Mouse (Mus musculus) forebrain, postnatal 0 days (tissue): ENCODE data around the gene Col1a2. TPM values are rescaled to one million over a fixed set of nuclear protein-coding genes. Genes with fewer than 3 reads are reported as not detected.

Experiments
- ATAC-seq: fragments of 200-750 bp; cut with Nextera tagmentation; 2 replicates; pipeline ENCODE4 v1.8.0; 2017; ENCODE audit warnings: mild to moderate bottlenecking, moderate library complexity
- DNase-seq: peaks from one replicate; pipeline ENCODE4 v3.0.0-alpha.2; 2015
- H3K27ac ChIP-seq: fragments of 300-500 bp; sonication (generic); 2 replicates; pipeline ENCODE4 v1.5.1; 2014; ENCODE audit warnings: low read depth, mild to moderate bottlenecking, antibody characterized with exemption, low read length, moderate library complexity, mixed read lengths
- H3K27me3 ChIP-seq: fragments of 300-500 bp; sonication (generic); 2 replicates; pipeline ENCODE4 v1.6.1; 2014; ENCODE audit warnings: mild to moderate bottlenecking, low read length, mixed read lengths; ENCODE audit not compliant: insufficient read depth
- H3K36me3 ChIP-seq: fragments of 300-500 bp; sonication (generic); 2 replicates; pipeline ENCODE4 v1.6.1; 2014; ENCODE audit warnings: mild to moderate bottlenecking, moderate library complexity; ENCODE audit not compliant: insufficient read depth
- H3K4me1 ChIP-seq: fragments of 300-500 bp; sonication (generic); 2 replicates; pipeline ENCODE4 v1.6.1; 2014; ENCODE audit warnings: antibody characterized with exemption; ENCODE audit not compliant: insufficient read depth
- H3K4me2 ChIP-seq: fragments of 300-500 bp; sonication (generic); 2 replicates; pipeline ENCODE4 v1.6.1; 2014; ENCODE audit warnings: low read depth, mild to moderate bottlenecking, moderate library complexity
- H3K4me3 ChIP-seq: fragments of 300-500 bp; sonication (generic); 2 replicates; pipeline ENCODE4 v1.5.1; 2014; ENCODE audit warnings: low read depth, low read length, mixed read lengths
- H3K9ac ChIP-seq: fragments of 300-500 bp; sonication (generic); 2 replicates; pipeline ENCODE4 v1.6.1; 2014; ENCODE audit warnings: mild to moderate bottlenecking
- H3K9me3 ChIP-seq: fragments of 300-500 bp; sonication (generic); 2 replicates; pipeline ENCODE4 v1.6.1; 2016; ENCODE audit warnings: low read length
- CTCF ChIP-seq: sonication (generic); IDR thresholded peaks from 2 replicates; pipeline ENCODE4 v1.5.1; 2016; ENCODE audit warnings: antibody characterized with exemption, control low read depth, low read depth
- WGBS: fragments of 180-500 bp; shearing (Covaris S2); extraction: QIAGEN DNeasy Blood & Tissue Kit; methylation state at CpG from one replicate; pipeline ENCODE4 v1.1.7; 2014; 5-methylcytosine and 5-hydroxymethylcytosine counted together
- polyA plus RNA-seq: library from polyadenylated mRNA; unstranded; fragments of >200 nt; fragmentation: Nextera tagmentation; extraction: Ambion mirVana; gene quantifications from 2 replicates; pipeline ENCODE4 v1.2.1, GENCODE M21; 2015
- total RNA-seq: library from RNA; depleted of rRNA; stranded (reverse); fragments of >200 nt; gene quantifications from 2 replicates; pipeline ENCODE4 v1.2.3, GENCODE M21; 2014

Col1a2 gene
- total and polyA plus RNA-seq, 2 experiments from 2014 or later: 43.2 to 255 TPM

DNA sequence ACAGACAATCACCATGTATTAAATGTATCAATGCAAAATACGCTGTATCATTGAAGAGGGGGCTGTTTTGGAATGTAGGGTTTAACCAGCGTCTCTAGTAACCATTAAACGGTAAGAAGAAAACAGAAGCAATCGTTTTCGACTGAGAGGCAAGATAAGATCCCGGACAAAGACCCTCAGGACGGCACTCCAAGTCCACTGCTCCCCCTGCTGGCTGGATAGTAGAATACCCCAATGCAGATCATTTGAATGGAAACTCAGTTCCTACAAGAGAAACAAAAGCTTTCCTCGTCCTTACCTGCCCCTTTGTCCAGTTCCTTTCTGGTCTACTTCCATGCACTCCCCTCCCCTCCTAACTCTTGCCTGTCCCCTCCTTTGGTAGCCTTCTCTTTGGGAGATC is 41.1 kb downstream of the Col1a2 start:
- WGBS: 46% methylated on average over 8 of the region's 8 CpGs
- DNase-seq (peak; percentile 39), ATAC-seq (no peak)

GRCm38 (mm10) chr6:4548894-4549293 is 44.3 kb downstream of the Col1a2 start:
- Histone ChIP-seq H3K9ac (no peak overlapping the region), H3K4me3 (no peak overlapping the region), H3K9me3 (no peaks in the 10 kb centered on the region), H3K27me3 (no peaks in the 10 kb centered on the region), H3K27ac (no peak overlapping the region), H3K4me1 (no peaks in the 10 kb centered on the region), H3K4me2 (no peak overlapping the region), H3K36me3 (no peaks in the 10 kb centered on the region)
- no peak for ATAC-seq
- TF ChIP-seq CTCF: peak; percentile 45; the same call in 1 of the 2 replicates
- 74% methylated on average over 4 of the region's 4 CpGs for WGBS
- DNase-seq: no peak

More for the DNA sequence above, 41.1 kb downstream of the Col1a2 start:
- no peaks in the 10 kb centered on the region for H3K36me3 ChIP-seq
- H3K9ac ChIP-seq: no peak overlapping the region
- H3K9me3 ChIP-seq: no peaks in the 10 kb centered on the region
- no peak overlapping the region for H3K27ac ChIP-seq
- H3K4me2 ChIP-seq: no peak overlapping the region
- TF ChIP-seq CTCF: peak; percentile 71
- no peaks in the 10 kb centered on the region for H3K4me1 ChIP-seq
- no peaks in the 10 kb centered on the region for H3K27me3 ChIP-seq
- no peak overlapping the region for H3K4me3 ChIP-seq

GRCm38 (mm10) chr6:4549846-4550548 is 45.4 kb downstream of the Col1a2 start:
- Histone ChIP-seq H3K9ac (no peak overlapping the region), H3K27me3 (no peaks in the 10 kb centered on the region), H3K4me1 (no peaks in the 10 kb centered on the region), H3K4me3 (no peak overlapping the region), H3K27ac (no peak overlapping the region), H3K36me3 (no peaks in the 10 kb centered on the region), H3K4me2 (no peak overlapping the region), H3K9me3 (no peaks in the 10 kb centered on the region)
- DNase-seq (no peak), ATAC-seq (peak; percentile 43; the same call in 1 of the 2 replicates)
- TF ChIP-seq CTCF: no peak
- WGBS: 63% methylated on average over 11 of the region's 11 CpGs

DNA sequence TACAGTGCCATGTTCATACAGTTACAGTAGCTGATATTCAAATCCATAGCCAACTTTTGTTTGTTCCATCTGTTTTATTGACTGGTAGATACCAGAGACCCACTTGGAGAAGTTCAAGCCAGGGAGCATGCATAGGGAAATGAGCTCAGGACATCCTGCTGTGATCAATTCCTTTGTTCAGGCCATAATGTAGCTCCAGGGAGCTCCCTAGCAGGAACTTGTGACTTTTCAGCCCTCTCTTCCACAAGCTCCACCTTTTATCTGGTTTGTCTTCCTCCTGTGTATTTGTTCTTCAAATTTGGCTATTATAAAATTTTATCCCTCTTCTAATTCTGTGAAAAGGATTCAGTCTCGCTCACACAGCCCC is 45.9 kb downstream of the Col1a2 start:
- Histone ChIP-seq H3K27me3 (no peaks in the 10 kb centered on the region), H3K27ac (no peak overlapping the region), H3K4me3 (no peak overlapping the region), H3K4me1 (no peaks in the 10 kb centered on the region), H3K36me3 (no peaks in the 10 kb centered on the region), H3K9me3 (no peaks in the 10 kb centered on the region), H3K9ac (no peak overlapping the region), H3K4me2 (no peak overlapping the region)
- no peak for DNase-seq
- WGBS: 73% methylated on average over 1 of the region's 1 CpGs
- TF ChIP-seq CTCF: no peak
- ATAC-seq: no peak

GRCm38 (mm10) chr6:4555366-4555765 is 50.8 kb downstream of the Col1a2 start:
- Histone ChIP-seq H3K4me2 (no peak overlapping the region), H3K27me3 (no peaks in the 10 kb centered on the region), H3K36me3 (no peaks in the 10 kb centered on the region), H3K4me3 (no peak overlapping the region), H3K27ac (no peak overlapping the region), H3K4me1 (no peaks in the 10 kb centered on the region), H3K9ac (no peak overlapping the region), H3K9me3 (no peaks in the 10 kb centered on the region)
- ATAC-seq (no peak), DNase-seq (no peak)
- no peak for TF ChIP-seq CTCF
- WGBS: 76% methylated on average over 6 of the region's 6 CpGs

DNA sequence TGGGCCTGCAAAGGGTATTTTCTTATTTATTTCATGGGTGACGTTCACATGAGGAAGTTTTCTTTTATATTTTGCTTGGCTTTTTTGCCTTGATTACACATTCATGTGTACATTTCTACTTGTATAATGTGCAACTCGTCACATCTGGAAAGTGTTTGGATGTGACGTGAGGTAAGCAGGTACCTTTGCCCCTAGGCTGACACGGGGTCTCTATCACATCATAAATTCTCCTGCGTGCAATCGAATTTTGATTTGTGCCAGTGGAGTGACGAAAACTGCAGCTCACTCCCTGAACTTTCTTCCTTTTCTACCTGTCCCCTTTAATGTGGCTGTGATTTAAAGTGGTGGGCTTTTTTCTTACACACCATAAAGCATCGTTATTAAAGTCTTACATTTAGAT is 52.5 kb downstream of the Col1a2 start:
- Histone ChIP-seq H3K9ac (no peak overlapping the region), H3K27me3 (no peaks in the 10 kb centered on the region), H3K36me3 (no peaks in the 10 kb centered on the region), H3K27ac (no peak overlapping the region), H3K4me1 (0 out of 2 replicates have a peak, but pooled peaks cover 3% of the 10 kb centered on the region), H3K9me3 (no peaks in the 10 kb centered on the region), H3K4me3 (no peak overlapping the region), H3K4me2 (no peak overlapping the region)
- WGBS: 82% methylated on average over 8 of the region's 8 CpGs
- DNase-seq (no peak), ATAC-seq (no peak)
- no peak for TF ChIP-seq CTCF

- Histone ChIP-seq H3K27ac (no peak overlapping the region), H3K27me3 (no peaks in the 10 kb centered on the region), H3K4me1 (0 out of 2 replicates have a peak, but pooled peaks cover 3% of the 10 kb centered on the region), H3K4me2 (no peak overlapping the region), H3K9me3 (no peaks in the 10 kb centered on the region), H3K9ac (no peak overlapping the region), H3K36me3 (no peaks in the 10 kb centered on the region), H3K4me3 (no peak overlapping the region)
- peak; percentile 67 for DNase-seq
- WGBS: 14% methylated on average over 7 of the region's 7 CpGs
- TF ChIP-seq CTCF: peak; percentile 66
- peak; percentile 94 for ATAC-seq
Observed at GRCm38 (mm10) chr6:4557678-4558077, 53.1 kb downstream of the Col1a2 start.
